Mouse (Mus musculus) heart, postnatal 0 days (tissue): ENCODE measurements around the gene Lst1. TPM values are rescaled to one million over a fixed set of nuclear protein-coding genes. Genes with fewer than 3 reads are reported as not detected.

Experiments
- ATAC-seq: fragments of 200-750 bp; cut with Nextera tagmentation; 2 replicates; pipeline ENCODE4 v1.8.0; 2017; ENCODE audit warnings: low read depth, moderate number of reproducible peaks, moderate library complexity; ENCODE audit not compliant: insufficient read depth
- DNase-seq: peaks from one replicate; pipeline ENCODE4 v3.0.0-alpha.2; 2016; ENCODE audit warnings: low spot score
- H3K27ac ChIP-seq: fragments of 300-500 bp; sonication (generic); 2 replicates; pipeline ENCODE4 v1.5.1; 2014; ENCODE audit warnings: low read depth, mild to moderate bottlenecking
- H3K27me3 ChIP-seq: fragments of 300-500 bp; sonication (generic); 2 replicates; pipeline ENCODE4 v1.6.1; 2014; ENCODE audit warnings: low read length, mixed read lengths; ENCODE audit not compliant: control insufficient read depth, insufficient read depth
- H3K36me3 ChIP-seq: fragments of 300-500 bp; sonication (generic); replicated peaks from 2 replicates; pipeline ENCODE4 v1.6.1; 2014; ENCODE audit warnings: low read length, mixed read lengths; ENCODE audit not compliant: control insufficient read depth, insufficient read depth
- H3K4me1 ChIP-seq: fragments of 300-500 bp; sonication (generic); 2 replicates; pipeline ENCODE4 v1.6.1; 2014; ENCODE audit warnings: antibody characterized with exemption; ENCODE audit not compliant: control insufficient read depth, insufficient read depth
- H3K4me2 ChIP-seq: fragments of 300-500 bp; sonication (generic); 2 replicates; pipeline ENCODE4 v1.6.1; 2014; ENCODE audit warnings: low read depth, mild to moderate bottlenecking, low read length, moderate library complexity
- H3K4me3 ChIP-seq: fragments of 300-500 bp; sonication (generic); 2 replicates; pipeline ENCODE4 v1.5.1; 2014; ENCODE audit warnings: low read depth, low read length
- H3K9ac ChIP-seq: fragments of 300-500 bp; sonication (generic); replicated peaks from 2 replicates; pipeline ENCODE4 v1.6.1; 2014; ENCODE audit warnings: low read depth, low read length, mixed read lengths
- H3K9me3 ChIP-seq: fragments of 300-500 bp; sonication (generic); replicated peaks from 2 replicates; pipeline ENCODE4 v1.6.1; 2016; ENCODE audit warnings: low read length; ENCODE audit not compliant: control insufficient read depth
- CTCF ChIP-seq: IDR thresholded peaks from 2 replicates; pipeline ENCODE4 v1.5.1; 2016; ENCODE audit warnings: antibody characterized with exemption, control low read depth, low read depth
- EP300 ChIP-seq: IDR thresholded peaks from 2 replicates; pipeline ENCODE4 v1.6.1; 2016; ENCODE audit warnings: antibody characterized with exemption, low read depth
- WGBS: fragments of 180-500 bp; shearing (Covaris S2); extraction: QIAGEN DNeasy Blood & Tissue Kit; methylation state at CpG from one replicate; pipeline ENCODE4 v1.1.7; 2014; 5-methylcytosine and 5-hydroxymethylcytosine counted together
- polyA plus RNA-seq: library from polyadenylated mRNA; unstranded; fragments of >200 nt; fragmentation: Nextera tagmentation; extraction: Ambion mirVana; gene quantifications from 2 replicates; pipeline ENCODE4 v1.2.1, GENCODE M21; 2015
- total RNA-seq: library from RNA; depleted of rRNA; stranded (reverse); fragments of >200 nt; gene quantifications from 2 replicates; pipeline ENCODE4 v1.2.3, GENCODE M21; 2014; ENCODE audit warnings: low replicate concordance

Gene Lst1
- total and polyA plus RNA-seq, 2 experiments from 2014 or later, result 7.0 to 52.7 TPM

DNA sequence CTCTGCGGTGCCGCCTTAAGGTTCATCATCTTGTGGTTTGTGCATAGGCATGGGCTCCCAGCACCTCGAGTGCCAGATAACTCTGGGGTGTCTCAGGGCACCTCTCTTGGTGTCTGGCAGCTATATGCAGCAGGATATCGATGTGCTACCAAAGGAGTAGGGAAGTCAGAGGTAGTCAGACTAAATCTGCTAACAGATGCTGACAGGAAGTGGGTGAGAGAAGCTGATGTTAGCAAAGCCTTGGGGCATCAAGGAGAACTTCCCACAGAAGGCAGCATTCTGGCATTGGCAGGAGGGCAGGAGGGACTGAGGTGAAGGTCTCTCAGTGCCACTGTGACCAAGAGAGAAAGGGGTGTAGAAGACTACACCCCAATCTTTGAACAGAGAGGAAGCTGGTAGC is 1.9 kb upstream of the Lst1 start:
- Histone ChIP-seq H3K36me3 (no peaks in the 10 kb centered on the region), H3K27me3 (peaks cover 21% of the 10 kb centered on the region), H3K27ac (peak overlapping the region; percentile 12; the same call in 1 of the 2 replicates), H3K9me3 (no peaks in the 10 kb centered on the region), H3K9ac (no peak overlapping the region), H3K4me1 (peaks cover 5% of the 10 kb centered on the region), H3K4me3 (no peak overlapping the region), H3K4me2 (no peak overlapping the region)
- WGBS, result 57% methylated on average over 4 of the region's 4 CpGs
- ATAC-seq (no peak), DNase-seq (no peak)
- TF ChIP-seq EP300, result no peak
- TF ChIP-seq CTCF, result no peak

DNA sequence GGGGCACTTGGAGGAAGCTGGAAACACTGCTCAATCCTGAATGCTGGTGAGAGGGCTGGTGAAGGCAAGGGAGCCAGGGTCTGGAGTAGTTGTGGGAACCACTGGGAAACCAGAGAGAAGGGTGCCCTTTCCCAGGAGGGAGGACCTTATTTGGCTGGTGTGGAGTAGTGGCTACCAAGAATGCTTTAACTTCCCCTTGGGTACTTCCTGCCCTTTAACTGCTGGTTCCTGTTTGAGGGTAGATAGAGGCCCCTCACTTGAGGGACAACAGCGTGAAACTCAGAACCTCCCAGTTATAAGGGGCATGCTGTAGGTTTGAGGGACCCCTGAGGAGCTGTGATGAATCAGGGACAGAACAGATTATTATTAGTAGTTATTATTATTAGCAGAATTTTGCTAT is 947 bp upstream of the Lst1 start:
- ATAC-seq, result no peak
- H3K9ac ChIP-seq, result no peak overlapping the region
- H3K36me3 ChIP-seq, result no peaks in the 10 kb centered on the region
- 50% methylated on average over 1 of the region's 1 CpGs for WGBS
- H3K4me2 ChIP-seq, result no peak overlapping the region
- no peaks in the 10 kb centered on the region for H3K9me3 ChIP-seq
- no peak overlapping the region for H3K27ac ChIP-seq
- H3K27me3 ChIP-seq, result peaks cover 12% of the 10 kb centered on the region
- no peak overlapping the region for H3K4me3 ChIP-seq
- peaks cover 5% of the 10 kb centered on the region for H3K4me1 ChIP-seq
- no peak for TF ChIP-seq EP300
- TF ChIP-seq CTCF, result no peak
- no peak for DNase-seq

DNA sequence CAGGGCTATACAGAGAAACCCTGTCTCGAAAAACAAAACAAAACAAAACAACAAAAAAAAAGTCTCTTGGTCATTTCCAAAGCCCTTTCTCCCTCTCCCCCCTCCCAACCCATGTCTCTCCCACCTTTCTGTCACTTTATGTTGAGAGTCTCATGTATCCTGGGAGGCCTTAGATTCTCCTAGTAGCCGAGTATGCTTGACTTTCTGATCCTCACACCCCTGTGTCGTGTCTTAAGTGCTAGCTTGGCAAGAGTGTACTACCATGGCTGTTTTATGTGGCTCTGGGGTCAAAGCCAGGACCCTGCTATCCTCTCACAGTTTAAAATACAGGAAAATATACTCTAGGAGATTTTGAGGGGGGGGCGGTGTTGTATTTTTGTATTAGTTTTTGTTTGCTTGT is 894 bp downstream of the Lst1 start:
- Histone ChIP-seq H3K4me3 (no peak overlapping the region), H3K27ac (peak overlapping the region; percentile 9; the same call in 1 of the 2 replicates), H3K27me3 (no peaks in the 10 kb centered on the region), H3K4me1 (peaks cover 5% of the 10 kb centered on the region), H3K4me2 (no peak overlapping the region), H3K9me3 (no peaks in the 10 kb centered on the region), H3K9ac (no peak overlapping the region), H3K36me3 (no peaks in the 10 kb centered on the region)
- WGBS, result 66% methylated on average over 4 of the region's 4 CpGs
- DNase-seq, result no peak
- ATAC-seq, result no peak
- TF ChIP-seq EP300 (no peak), CTCF (no peak)

DNA sequence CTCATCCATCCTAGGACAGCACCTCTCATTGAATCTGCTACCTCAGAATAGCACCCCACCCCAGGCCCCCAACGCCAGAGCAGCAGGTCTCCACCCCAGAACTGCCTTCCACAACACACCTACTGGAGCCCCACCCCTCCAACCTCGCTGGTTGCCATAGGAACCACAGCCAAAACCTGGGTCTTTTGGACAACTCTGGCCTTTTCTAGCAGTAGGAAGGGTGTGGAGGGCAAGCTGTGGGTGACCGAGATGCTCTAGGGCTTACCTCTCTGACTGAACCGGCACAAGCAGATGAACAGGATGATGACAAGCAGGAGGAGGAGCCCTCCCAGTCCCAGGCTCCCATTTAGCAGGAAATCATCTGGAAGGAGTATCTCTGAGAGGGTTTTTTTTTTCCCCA is 1.6 kb downstream of the Lst1 start:
- WGBS, result 2% methylated on average over 4 of the region's 4 CpGs
- Histone ChIP-seq H3K9ac (no peak overlapping the region), H3K27ac (peak overlapping the region; percentile 67), H3K4me3 (peak overlapping the region; percentile 58), H3K9me3 (no peaks in the 10 kb centered on the region), H3K27me3 (no peaks in the 10 kb centered on the region), H3K36me3 (no peaks in the 10 kb centered on the region), H3K4me2 (peak overlapping the region; percentile 66), H3K4me1 (peaks cover 5% of the 10 kb centered on the region)
- ATAC-seq, result no peak
- TF ChIP-seq EP300, result no peak
- TF ChIP-seq CTCF, result no peak
- DNase-seq, result no peak

DNA sequence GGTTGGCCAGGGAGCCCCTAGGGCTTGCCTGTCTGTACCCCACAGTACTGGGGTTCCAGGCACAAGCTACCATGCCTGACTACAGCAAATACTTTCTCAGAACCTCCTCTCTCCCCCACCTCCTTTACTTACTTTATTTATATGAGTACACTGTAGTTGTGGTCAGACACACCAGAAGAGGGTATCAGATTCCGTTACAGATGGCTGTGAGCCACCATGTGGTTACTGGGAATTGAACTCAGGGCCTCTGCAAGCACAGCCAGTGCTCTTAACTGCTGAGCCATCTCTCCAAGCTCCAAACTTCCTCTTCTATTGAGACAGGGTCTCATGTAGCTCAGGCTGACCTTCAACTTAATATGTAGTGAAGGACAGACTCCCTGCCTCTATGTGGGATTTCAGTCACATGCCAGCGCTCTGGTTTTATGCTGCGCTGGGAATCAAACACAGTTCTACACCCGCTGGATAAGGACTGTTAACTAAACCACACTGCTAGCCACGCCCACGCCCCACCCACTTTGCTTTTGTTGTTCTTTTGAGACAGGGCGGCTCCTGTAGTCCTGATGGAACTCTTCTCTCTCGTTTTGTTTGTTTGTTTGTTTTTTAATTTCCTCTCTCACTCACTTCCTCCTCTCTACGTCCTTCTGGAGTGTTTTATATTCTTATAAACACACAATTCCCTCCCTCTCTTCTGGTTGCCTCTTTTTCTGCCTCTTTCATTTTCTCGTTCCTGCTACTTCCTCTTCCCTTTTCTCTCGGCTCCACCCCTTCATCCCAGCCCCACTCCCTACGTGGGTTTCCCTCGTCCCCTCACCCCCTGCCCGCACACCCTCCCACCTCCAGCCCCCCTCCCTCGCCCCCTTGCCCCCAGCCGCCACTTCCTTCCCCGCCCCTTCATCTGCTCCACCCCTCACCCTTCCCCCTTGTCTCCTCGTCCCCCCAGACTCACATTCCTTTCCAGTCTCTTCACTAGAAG is 2.3 kb downstream of the Lst1 start:
- no peaks in the 10 kb centered on the region for H3K27me3 ChIP-seq
- H3K27ac ChIP-seq, result peak overlapping the region; percentile 67
- no peaks in the 10 kb centered on the region for H3K9me3 ChIP-seq

More for the DNA sequence above, 2.3 kb downstream of the Lst1 start:
- TF ChIP-seq EP300, result no peak
- TF ChIP-seq CTCF, result no peak
- ATAC-seq (peak; percentile 27; the same call in 1 of the 2 replicates), DNase-seq (peak; percentile 35)
- WGBS, result 3% methylated on average over 18 of the region's 18 CpGs
- Histone ChIP-seq H3K9ac (peak overlapping the region; percentile 27), H3K36me3 (no peaks in the 10 kb centered on the region), H3K4me1 (peaks cover 5% of the 10 kb centered on the region), H3K4me2 (peak overlapping the region; percentile 66), H3K4me3 (peak overlapping the region; percentile 58)
